Mouse (Mus musculus) brain, embryonic 18.5 days (tissue): ENCODE measurements around the gene Prpf4b.
"Not testable (repeated sequence)": the region's sequence is repeated elsewhere in the genome, so short reads cannot be mapped to it uniquely, and the experiment has no call there.

Experiments
- DNase-seq: peaks from one replicate; pipeline ENCODE4 v3.0.0-alpha.2; 2012; ENCODE audit warnings: low read depth, low spot score

The Prpf4b gene

GRCm38 (mm10) chr13:34934931-34935644 lies 60.0 kb downstream of the Prpf4b start:
- peak; percentile 39 for DNase-seq

- DNase-seq: no peak
Measured at GRCm38 (mm10) chr13:34942370-34942769, 67.3 kb downstream of the Prpf4b start.

GRCm38 (mm10) chr13:34951437-34951836 lies 76.3 kb downstream of the Prpf4b start:
- DNase-seq: not testable (repeated sequence)
